Mouse (Mus musculus) heart, postnatal 0 days (tissue): ENCODE data around the gene Cldn6. TPM values are rescaled to one million over a fixed set of nuclear protein-coding genes. Genes with fewer than 3 reads are reported as not detected.
A peak's percentile ranks its signal among the peaks of the same experiment; 100 is the strongest.

Experiments
- ATAC-seq: fragments of 200-750 bp; cut with Nextera tagmentation; 2 replicates; pipeline ENCODE4 v1.8.0; 2017; ENCODE audit warnings: low read depth, moderate number of reproducible peaks, moderate library complexity; ENCODE audit not compliant: insufficient read depth
- DNase-seq: peaks from one replicate; pipeline ENCODE4 v3.0.0-alpha.2; 2016; ENCODE audit warnings: low spot score
- H3K27ac ChIP-seq: fragments of 300-500 bp; sonication (generic); 2 replicates; pipeline ENCODE4 v1.5.1; 2014; ENCODE audit warnings: low read depth, mild to moderate bottlenecking
- H3K27me3 ChIP-seq: fragments of 300-500 bp; sonication (generic); 2 replicates; pipeline ENCODE4 v1.6.1; 2014; ENCODE audit warnings: low read length, mixed read lengths; ENCODE audit not compliant: control insufficient read depth, insufficient read depth
- H3K36me3 ChIP-seq: fragments of 300-500 bp; sonication (generic); replicated peaks from 2 replicates; pipeline ENCODE4 v1.6.1; 2014; ENCODE audit warnings: low read length, mixed read lengths; ENCODE audit not compliant: control insufficient read depth, insufficient read depth
- H3K4me1 ChIP-seq: fragments of 300-500 bp; sonication (generic); 2 replicates; pipeline ENCODE4 v1.6.1; 2014; ENCODE audit warnings: antibody characterized with exemption; ENCODE audit not compliant: control insufficient read depth, insufficient read depth
- H3K4me2 ChIP-seq: fragments of 300-500 bp; sonication (generic); 2 replicates; pipeline ENCODE4 v1.6.1; 2014; ENCODE audit warnings: low read depth, mild to moderate bottlenecking, low read length, moderate library complexity
- H3K4me3 ChIP-seq: fragments of 300-500 bp; sonication (generic); 2 replicates; pipeline ENCODE4 v1.5.1; 2014; ENCODE audit warnings: low read depth, low read length
- H3K9ac ChIP-seq: fragments of 300-500 bp; sonication (generic); replicated peaks from 2 replicates; pipeline ENCODE4 v1.6.1; 2014; ENCODE audit warnings: low read depth, low read length, mixed read lengths
- H3K9me3 ChIP-seq: fragments of 300-500 bp; sonication (generic); replicated peaks from 2 replicates; pipeline ENCODE4 v1.6.1; 2016; ENCODE audit warnings: low read length; ENCODE audit not compliant: control insufficient read depth
- CTCF ChIP-seq: IDR thresholded peaks from 2 replicates; pipeline ENCODE4 v1.5.1; 2016; ENCODE audit warnings: antibody characterized with exemption, control low read depth, low read depth
- EP300 ChIP-seq: IDR thresholded peaks from 2 replicates; pipeline ENCODE4 v1.6.1; 2016; ENCODE audit warnings: antibody characterized with exemption, low read depth
- WGBS: fragments of 180-500 bp; shearing (Covaris S2); extraction: QIAGEN DNeasy Blood & Tissue Kit; methylation state at CpG from one replicate; pipeline ENCODE4 v1.1.7; 2014; 5-methylcytosine and 5-hydroxymethylcytosine counted together
- polyA plus RNA-seq: library from polyadenylated mRNA; unstranded; fragments of >200 nt; fragmentation: Nextera tagmentation; extraction: Ambion mirVana; gene quantifications from 2 replicates; pipeline ENCODE4 v1.2.1, GENCODE M21; 2015
- total RNA-seq: library from RNA; depleted of rRNA; stranded (reverse); fragments of >200 nt; gene quantifications from 2 replicates; pipeline ENCODE4 v1.2.3, GENCODE M21; 2014; ENCODE audit warnings: low replicate concordance

The Cldn6 gene
- total and polyA plus RNA-seq, 2 experiments from 2014 or later = not detected

GRCm38 (mm10) chr17:23660117-23660875 lies 18.8 kb upstream of the Cldn6 start, which contains the start of gene Bicdl2:
TSS of gene Bicdl2 (plus strand) at chr17:23660506.
- no peak within 1 kb of the TSS for H3K9ac ChIP-seq
- WGBS = 6% methylated on average over 27 of the region's 27 CpGs

DNA sequence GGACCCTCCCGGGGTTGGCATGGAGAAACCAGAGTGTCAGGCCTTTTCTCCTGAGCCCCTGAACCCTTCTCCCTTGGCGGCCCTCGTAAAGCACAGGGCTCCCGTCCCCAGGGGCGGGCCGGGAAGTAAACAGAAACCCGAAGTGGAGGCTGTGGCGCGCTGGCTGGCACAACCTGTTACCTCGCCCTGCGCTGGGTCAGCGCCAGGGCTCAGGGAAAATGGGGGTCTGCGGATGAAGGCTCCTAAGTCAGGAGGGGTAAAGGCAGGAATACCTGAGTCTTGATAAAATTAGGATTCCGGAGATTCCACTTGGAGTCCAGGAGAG lies 18.2 kb upstream of the Cldn6 start:
- no peak for DNase-seq
- H3K4me1 ChIP-seq = no peaks in the 10 kb centered on the region
- peaks cover 37% of the 10 kb centered on the region for H3K27me3 ChIP-seq
- H3K27ac ChIP-seq = no peak overlapping the region
- TF ChIP-seq CTCF (no peak), EP300 (no peak)
- no peak for ATAC-seq
- 2% methylated on average over 14 of the region's 14 CpGs for whole genome bisulfite sequencing
- peak overlapping the region; percentile 20 for H3K4me3 ChIP-seq
- no peak overlapping the region for H3K9ac ChIP-seq
- H3K36me3 ChIP-seq = no peaks in the 10 kb centered on the region
- H3K4me2 ChIP-seq = peak overlapping the region; percentile 30
- no peaks in the 10 kb centered on the region for H3K9me3 ChIP-seq

More at GRCm38 (mm10) chr17:23660117-23660875, 18.8 kb upstream of the Cldn6 start, which contains the start of gene Bicdl2:
- Histone ChIP-seq H3K9me3 (no peaks in the 10 kb centered on the region), H3K36me3 (no peaks in the 10 kb centered on the region), H3K4me1 (no peaks in the 10 kb centered on the region), H3K27ac (no peak within 1 kb of the TSS), H3K4me2 (peak within 1 kb of the TSS; percentile 30), H3K27me3 (peaks cover 37% of the 10 kb centered on the region), H3K4me3 (peak within 1 kb of the TSS; percentile 20)
- TF ChIP-seq EP300 (no peak), CTCF (peak; percentile 46)
- DNase-seq (no peak), ATAC-seq (no peak)

DNA sequence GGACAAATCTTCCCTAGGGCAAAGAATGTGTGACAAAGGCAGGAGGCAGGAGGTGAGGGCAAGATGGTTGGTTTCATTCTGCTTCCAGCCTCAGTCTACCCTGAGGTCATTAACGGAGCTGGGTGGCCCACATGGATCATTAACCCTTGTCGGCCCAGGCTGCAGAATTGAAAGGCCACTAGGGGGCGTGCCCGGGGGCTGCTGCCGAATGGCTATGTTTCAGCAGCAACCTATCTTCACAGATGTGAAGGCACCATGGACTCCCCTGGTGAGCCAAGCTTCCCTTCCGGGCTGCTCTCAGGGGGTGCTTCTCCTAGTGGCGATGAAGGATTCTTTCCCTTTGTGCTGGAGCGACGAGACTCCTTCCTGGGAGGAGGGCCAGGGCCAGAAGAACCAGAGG lies 17.5 kb upstream of the Cldn6 start:
- ATAC-seq = no peak
- Histone ChIP-seq H3K27ac (no peak overlapping the region), H3K9ac (no peak overlapping the region), H3K4me1 (no peaks in the 10 kb centered on the region), H3K4me3 (no peak overlapping the region), H3K27me3 (peaks cover 37% of the 10 kb centered on the region), H3K9me3 (no peaks in the 10 kb centered on the region), H3K36me3 (peaks cover 7% of the 10 kb centered on the region; the same call in 1 of the 2 replicates), H3K4me2 (no peak overlapping the region)
- WGBS = 2% methylated on average over 9 of the region's 9 CpGs
- DNase-seq = no peak
- TF ChIP-seq CTCF (peak; percentile 27; the same call in 1 of the 2 replicates), EP300 (no peak)

DNA sequence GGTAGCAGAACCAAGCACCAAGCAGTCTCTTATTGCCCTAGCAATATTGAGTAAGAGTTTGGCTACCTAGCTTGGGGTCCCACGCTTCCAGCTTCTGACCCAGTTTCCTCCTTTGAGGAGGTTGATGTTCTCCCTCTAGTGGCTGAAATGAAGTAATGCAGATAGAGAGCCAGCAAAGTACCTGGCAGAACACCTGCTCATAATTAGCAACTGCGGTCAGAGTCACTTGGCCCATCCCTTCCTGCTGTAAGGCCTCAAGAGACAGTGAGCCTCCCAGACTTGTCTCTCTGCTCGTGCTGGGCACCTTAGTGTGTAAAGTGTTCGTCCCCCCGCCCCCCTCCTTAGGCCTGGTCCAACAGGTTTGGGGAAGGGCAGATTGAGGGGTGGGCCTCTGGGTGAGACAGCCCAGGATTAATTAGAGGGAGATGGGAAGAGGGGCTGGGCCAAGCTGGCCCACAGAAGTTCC lies 14.5 kb upstream of the Cldn6 start:
- 25% methylated on average over 5 of the region's 5 CpGs for WGBS
- Histone ChIP-seq H3K9ac (no peak overlapping the region), H3K27me3 (peaks cover 33% of the 10 kb centered on the region), H3K4me2 (no peak overlapping the region), H3K9me3 (no peaks in the 10 kb centered on the region), H3K36me3 (peaks cover 36% of the 10 kb centered on the region), H3K4me1 (no peaks in the 10 kb centered on the region), H3K27ac (no peak overlapping the region), H3K4me3 (no peak overlapping the region)
- TF ChIP-seq EP300 (no peak), CTCF (peak; percentile 68)
- ATAC-seq (no peak), DNase-seq (peak; percentile 45)

DNA sequence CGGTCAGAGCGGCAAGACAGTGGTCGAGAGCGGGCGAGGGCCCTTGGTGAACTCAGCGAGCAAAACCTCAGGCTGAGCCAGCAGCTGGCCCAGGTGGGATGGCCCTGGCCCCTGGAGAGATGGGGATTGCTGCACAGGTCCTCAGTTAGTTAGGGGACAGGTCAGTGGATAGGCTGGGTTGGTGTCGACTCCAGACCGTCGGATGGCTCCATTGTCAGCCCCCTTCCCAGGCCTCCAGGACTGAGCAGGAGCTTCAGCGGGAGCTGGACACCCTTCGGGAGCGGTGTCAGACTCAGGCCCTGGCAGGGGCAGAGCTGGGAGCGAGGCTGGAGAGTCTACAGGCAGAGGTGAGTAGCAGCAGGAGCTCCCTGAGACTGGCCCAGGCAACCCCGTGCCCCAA lies 13.5 kb upstream of the Cldn6 start:
- Histone ChIP-seq H3K9me3 (no peaks in the 10 kb centered on the region), H3K27ac (no peak overlapping the region), H3K9ac (no peak overlapping the region), H3K36me3 (peaks cover 45% of the 10 kb centered on the region), H3K27me3 (peaks cover 23% of the 10 kb centered on the region), H3K4me3 (no peak overlapping the region), H3K4me1 (no peaks in the 10 kb centered on the region), H3K4me2 (no peak overlapping the region)
- TF ChIP-seq CTCF (no peak), EP300 (no peak)
- ATAC-seq = no peak
- DNase-seq = no peak
- 80% methylated on average over 14 of the region's 14 CpGs for WGBS
